Mouse (Mus musculus) spleen, postnatal 10 days (tissue): ENCODE results near the gene Tmem273.

Experiments used
- DNase-seq, 2 experiments: peaks; one replicate each; pipeline ENCODE4 v3.0.0; 2021 to 2022; ENCODE audit warnings: low spot score in 2 of 2

The Tmem273 gene

DNA sequence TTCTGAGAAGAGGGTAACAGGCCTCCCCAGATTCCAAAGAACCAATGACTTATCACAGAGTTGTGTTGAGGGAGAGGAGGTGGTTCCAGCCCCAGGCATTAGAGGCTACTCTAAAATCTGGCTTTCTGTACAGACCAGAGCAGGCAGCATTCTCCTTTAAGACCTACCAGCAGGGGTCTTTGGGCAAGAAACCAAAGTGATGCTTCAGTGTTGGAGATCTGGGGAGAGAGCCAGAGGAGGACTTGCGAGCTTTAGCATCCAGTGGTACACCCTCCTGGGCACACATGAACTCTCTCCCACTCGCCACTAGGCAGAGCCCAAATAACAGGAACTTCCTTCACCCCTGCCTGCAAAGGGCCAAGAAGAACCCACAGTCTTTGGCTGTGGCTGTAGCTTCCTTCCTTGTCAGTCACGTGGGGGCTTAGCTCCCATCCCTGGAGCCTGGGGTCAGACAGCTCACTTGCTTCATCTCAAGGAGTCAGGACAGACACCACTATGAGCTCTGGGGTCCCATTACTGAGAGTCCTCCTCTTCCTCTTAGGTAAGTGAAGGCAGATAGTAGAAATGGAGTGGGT, at the start of gene Tmem273:
TSS of gene Tmem273 (plus strand) at position 408 of the 575 bp plus-strand sequence.
- no peak for DNase-seq

DNA sequence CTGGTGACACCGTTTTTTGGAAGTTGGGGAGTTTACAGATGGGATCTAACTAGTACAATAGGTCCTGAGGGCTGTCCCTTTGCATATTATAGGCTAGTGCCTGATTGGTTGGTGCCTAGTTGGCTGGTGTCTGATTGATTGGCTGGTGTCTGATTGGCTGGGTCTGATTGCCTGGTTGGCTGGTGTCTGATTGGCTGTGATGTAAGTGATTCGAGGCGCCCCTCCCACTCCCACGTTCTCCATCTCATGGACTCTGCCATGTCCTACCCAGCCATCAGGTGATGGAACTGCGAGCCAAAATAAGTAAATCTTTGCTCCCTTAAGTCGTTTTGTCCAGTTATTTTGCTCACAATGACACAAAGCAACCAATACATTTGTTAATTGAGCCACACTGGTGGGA, 49.2 kb upstream of the Tmem273 start:
- no peak for DNase-seq

DNA sequence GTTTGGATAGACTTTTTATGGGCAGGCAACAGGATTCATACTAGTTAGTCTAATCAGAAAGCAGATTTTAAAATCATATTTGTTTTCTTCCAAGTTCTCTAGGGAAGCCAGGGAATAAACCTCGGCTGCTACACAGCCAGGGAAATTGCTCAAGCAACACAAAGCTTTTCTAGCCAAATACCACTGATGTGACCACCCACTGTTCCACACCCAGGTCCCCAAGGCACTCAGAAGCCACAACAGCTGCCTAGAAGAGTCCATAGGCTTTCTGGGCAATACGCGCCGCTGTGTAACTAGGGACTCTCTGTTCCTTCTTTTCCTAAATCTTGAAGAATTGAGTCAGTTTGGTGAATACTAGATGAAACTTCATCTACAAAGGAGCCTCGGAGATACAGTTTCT, 47.2 kb upstream of the Tmem273 start:
- no peak for DNase-seq

DNA sequence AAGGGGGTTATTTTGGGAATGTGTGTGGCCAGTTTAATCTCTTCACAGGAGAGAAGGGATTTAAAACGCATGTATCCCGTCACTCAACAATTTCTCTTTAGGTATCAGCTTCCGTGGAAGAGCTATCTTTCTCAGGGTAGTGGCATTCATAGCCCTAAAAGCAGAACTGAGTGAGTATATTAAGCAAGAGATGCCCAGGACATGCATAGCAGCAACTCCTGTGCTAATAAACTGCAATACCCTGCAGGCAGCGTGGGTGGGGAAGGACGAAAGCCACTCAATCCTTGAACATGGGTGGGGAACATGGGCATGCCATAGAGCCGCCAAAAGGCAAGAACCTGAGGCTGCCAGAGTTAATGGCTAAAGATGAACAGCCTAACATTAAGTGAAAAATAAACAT, 37.2 kb upstream of the Tmem273 start:
- no peak for DNase-seq

DNA sequence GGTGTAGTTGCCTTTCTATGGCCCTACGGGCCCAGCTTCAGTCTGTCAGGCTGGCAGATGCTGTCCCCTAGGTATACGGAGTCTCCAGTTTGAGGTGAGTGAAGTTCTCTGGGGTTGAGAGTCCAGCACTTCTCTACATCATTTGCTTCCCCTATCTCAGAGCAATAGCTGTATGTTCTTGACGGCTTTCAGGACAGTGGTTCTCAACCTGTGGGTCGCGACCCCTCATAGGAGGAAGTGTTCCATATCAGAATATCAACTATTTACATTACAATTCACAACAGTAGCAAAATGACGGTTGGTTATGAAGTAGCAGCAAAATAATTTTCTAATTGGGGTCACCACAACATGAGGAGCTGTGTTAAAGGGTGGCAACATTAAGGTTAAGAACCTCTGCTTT, 35.0 kb upstream of the Tmem273 start:
- no peak for DNase-seq

DNA sequence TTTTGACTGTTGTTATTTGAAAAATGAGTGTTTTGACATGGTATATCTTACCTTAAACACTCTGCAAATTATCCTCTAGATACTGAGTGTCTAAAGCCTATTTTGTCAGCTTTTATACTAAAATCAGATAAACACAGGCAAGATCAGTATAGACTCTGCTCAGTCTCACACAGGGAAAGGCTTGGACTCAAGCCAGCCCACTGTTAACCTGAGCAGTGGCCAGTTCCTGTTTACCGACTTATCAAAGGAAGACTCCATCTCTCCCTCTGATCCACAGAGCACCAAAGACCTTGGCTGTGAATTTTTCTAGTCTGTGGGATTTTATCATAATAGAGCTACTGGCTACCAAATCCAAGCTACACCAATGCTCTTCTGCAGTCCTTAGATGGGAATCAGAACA, 31.5 kb upstream of the Tmem273 start:
- DNase-seq, result no peak

DNA sequence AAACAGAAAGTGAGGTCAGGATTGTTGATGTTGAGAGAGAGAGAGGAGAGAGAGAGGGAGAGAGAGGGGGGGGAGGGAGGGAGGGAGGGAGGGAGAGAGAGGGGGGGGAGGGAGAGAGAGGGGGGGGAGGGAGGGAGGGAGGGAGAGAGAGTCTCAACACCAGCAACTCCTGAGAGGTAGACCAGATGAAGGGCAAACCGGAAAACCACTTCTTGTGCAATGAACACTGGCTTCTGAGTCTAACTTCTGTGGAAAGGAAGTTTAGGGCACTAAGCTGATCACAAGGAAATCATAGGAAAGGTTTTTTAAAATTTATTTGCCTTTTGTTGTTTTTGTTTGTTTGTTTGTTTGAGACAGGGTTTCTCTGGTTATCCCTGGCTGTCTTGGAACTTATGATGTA, 23.6 kb upstream of the Tmem273 start:
- no peak for DNase-seq

DNA sequence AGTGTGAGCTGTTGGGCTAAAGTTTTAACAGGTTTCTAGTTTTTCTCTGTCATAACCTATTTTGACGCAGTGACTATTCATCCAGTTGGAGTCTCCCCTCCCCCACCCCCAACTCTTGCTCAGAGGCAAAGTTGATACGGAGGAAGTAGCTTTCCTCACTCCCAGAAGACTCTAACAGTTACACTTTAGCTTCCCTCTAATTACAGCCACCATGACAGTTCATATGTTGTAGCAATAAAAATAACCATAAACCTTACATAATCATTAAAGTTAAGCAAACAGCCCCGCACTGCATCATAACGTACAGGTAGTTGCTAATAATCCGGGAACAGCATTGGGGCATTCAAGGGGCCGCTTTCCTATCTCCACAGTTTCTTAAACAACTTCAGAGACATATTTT, 15.2 kb upstream of the Tmem273 start:
- DNase-seq, result no peak

DNA sequence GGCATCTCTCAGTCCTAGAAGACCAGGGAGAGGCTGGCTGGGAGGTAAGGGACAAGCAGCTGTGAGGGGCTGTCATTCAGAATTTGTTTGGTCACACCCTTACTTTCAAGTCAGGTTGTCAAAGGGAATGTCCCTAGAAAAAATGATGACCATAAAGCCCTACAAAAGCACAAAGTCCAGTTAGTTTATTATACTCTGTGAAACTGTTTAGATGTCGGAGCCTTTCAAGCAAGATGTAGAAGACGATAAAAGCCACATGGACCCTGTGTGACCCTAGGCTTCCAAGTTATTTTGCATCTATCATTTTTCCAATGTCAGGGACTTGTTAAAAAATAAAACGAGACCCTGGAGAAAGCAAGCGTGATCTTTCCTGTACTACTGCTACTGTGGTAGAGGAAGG, 13.7 kb upstream of the Tmem273 start:
- DNase-seq, result no peak

DNA sequence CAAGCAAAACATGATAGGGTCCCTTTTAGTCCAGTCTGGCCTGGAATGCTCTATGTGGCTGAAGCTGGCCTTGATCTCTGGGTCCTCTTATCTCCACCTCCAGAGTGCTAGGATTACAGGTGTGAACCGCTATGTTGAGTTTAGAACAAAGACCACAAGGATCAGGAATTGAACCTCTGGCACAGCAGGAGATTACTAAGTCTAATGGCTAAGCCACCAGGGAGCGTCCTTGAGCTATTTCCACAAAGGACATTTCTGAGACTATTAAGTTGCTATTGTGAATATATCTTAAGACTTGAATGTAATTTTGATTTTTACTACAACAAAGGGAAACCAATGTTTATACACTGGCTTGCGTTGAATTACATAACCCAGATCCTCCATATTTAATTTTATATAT, 13.0 kb upstream of the Tmem273 start:
- peak in 1 of 2 experiments; percentile 31 for DNase-seq

DNA sequence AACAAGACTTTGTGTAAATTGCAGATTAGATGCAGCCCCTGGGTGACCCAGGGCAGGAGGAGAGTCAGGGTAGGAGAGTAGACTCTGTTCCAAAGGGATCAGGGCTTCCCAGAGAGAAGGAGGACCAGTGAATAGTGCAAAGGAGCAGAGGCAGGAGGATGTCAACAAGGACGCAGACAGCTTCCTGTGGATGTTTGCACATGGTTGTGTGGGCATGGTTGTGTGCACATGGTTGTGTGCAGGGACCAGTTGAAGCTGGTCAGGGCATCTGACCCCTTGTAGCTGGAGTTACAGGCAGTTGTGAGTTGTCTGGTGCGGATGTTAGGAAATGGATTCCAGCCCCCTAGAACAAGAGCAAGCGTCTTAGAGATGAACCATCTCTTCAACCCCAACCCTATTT, 12.3 kb upstream of the Tmem273 start:
- no peak for DNase-seq

DNA sequence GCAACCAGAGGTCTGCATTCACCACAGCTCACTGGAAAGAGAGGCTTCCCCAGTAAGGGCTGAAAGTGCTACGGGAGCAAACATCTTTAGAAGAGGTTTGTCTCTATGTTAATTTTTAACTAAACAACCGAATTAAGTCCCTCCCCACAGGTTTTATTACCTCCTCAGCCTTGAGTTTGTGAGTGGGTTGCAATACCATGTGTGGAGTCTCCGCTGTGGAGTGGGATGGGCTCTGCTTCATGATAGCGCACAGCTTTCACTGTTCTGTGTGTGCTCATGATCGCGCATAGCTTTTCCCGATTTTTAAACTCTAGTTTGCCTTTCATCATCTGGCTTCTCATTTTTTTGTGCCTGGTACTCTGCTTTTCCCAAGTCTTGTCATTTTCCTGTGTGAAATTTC, 9.7 kb upstream of the Tmem273 start:
- no peak for DNase-seq

DNA sequence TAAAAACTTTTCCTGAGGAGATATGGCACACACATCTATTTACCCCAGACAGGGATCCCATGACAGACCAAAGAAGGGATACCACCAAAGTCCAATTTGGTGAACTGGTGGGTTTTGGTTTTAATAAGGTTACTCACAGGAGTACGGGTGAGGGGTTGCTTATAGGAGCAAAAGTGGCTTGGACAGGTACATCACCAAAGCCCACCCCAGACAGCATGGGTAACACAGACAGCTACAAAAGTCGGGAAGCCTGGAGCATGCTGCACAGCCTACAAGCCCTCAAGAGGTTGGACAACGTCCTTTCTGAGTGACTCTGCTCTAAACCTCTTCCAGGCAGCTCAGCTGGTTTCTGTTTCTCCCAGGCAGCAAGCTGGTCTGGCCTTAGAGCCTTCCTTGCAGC, 7.4 kb upstream of the Tmem273 start:
- no peak for DNase-seq

DNA sequence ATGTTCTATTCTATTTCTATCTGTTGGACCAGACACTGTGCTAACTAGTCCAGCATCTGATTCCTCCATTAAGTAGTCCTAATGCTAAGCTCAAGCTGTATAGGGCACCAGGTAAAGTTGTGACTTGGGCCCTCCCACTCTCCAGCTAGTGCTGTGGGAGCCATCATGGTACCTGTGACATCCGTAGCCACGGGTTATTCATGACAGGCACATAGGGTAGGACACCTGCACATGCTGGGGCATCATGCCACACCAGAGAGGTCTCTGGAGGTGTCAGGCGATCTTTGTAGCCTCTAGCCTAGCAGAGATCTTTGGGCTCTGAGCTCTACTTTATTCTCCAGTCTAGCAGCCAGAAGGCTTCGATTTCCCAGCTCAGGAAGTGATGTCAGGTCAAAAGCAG, 2.9 kb upstream of the Tmem273 start:
- no peak for DNase-seq

DNA sequence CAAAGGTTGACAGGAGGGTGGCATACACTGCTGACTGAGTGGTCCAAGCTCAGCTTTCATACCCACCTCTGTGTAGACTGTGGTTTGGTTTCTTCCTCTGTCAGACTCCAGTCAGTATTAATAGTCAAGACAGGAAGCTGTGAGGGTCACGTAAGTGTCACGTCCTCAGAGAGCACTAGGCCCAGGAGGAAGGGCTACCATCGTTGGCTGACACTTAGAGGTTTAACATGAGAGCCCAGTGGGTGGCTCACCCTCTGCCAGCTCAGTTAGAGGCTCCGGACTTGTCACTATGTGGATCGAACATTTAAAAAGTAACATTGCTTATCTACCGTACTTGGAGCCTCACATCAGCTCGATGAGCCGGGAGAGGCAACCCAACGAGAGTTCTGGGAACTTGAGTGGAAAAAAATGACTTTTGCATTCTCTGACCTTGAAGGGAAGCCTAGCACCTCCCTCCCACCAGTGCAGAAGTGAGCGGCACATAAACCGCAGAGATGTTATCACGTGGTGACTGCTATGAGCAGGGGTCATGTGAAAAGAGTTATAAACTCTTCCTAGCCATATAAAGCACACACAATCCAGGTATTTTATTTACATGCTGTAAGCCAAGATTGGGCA, 1.5 kb upstream of the Tmem273 start:
- no peak for DNase-seq

DNA sequence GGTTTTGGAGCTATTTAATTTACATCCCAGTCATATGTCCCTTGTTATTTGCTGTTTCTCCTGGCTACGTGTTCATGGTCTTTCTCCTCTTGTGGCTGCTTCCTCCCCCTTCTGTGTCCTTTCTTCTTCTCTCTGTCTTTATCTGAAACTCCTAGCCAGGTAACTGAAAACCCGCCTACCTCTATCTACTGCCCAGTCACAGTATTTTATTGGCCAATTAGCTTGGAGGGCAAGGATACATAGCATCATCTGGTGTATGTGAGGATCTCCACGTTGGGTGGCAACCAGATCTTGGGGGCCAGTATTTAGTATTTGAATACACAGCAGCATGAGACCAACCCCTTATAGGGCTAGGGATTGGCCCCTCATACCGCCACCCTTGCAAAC, 1.0 kb upstream of the Tmem273 start:
- no peak for DNase-seq

DNA sequence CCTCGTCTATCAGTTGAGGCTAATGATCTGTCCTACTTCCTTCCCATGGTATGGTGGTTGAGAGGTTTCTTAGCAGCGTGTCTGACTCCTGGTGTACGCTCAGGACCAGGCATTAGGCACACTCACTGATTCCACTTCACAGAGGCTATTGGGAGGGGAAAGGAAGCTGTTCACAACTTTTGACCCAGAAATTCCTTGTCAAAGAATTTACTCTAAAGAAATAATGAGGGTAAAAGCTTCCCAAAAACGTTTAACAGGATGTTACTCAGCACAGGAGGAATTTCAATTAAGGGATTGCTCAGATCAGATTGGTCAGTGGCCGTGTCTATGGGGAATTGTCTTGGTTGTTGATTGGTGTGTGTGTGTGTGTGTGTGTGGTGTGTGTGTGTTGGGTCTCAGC, 1.9 kb downstream of the Tmem273 start:
- DNase-seq, result no peak

DNA sequence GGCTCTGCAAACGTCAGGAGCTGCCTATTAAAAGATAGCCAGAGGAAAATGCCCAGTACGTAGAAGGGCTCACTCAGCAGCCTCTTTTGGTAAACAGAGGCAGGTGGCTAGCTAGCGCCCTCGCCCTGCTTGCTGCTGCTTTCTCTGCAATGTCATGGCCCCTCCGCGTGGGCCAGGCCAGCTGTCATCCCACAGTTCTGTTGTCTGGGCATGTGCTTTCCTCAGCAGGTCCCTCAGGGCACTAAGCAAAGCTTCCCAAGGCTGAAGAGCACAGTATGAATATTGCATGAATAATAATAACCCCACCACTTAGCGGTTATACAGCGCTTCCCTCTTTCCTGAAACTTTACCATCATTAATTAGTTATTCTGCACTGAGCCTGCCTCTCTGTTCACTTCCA, 10.6 kb downstream of the Tmem273 start:
- DNase-seq, result no peak

DNA sequence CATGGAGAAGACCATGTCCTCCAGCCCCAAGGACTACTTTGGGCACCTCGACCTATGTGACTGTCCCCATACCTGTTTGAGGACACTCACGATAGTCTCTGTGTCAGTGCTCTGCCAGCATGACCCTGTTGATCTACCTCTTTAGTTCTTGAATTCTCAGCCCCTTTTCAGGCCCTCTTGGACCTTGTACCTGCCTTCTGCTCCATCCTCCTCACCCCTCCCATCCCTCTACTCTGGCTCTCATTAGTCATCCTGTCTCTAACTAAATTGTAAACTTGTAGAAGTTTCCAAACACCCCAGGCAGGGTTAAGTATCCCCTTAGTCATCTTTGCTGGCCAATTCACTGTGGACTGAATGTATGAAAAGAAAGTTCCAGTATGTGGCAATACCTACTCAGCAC, 12.0 kb downstream of the Tmem273 start:
- no peak for DNase-seq

DNA sequence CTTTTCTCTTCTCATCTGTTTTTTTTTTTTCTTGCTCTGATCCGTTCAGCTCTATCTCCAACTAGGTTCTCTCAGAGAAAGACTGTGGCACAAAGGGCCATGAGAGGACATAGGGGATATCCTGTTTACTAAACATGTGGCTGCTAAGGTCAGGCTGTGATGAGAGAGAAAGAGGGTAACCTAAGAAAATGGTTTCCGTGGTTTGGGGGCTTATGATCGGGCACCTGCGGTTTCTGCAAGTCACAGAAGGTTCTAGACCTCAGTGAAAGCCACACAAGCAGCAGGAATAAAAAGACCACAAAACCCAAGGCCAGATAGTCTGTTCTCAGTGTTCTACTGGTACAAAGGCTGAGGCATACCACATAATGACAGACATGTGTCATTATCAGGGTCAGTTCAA, 12.6 kb downstream of the Tmem273 start:
- DNase-seq, result no peak

DNA sequence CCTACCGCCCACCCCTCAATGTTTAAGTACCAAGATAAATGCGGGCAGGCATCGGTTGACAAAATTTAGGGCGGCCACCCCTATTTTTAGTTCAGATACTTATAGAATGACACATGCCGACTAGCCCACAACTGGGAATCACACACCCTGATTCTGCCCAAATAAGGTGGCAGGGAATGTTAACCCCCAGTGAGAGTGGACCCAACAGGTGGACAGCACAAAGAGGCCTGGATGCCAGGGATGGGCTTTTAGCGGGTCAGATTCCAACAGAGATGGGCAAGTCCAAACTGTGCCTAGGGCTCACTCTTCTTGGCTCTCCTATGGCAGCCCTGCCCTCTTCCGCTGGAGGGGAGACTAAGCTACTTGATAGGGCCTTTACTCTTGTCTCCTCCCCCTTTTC, 14.3 kb downstream of the Tmem273 start:
- no peak for DNase-seq

DNA sequence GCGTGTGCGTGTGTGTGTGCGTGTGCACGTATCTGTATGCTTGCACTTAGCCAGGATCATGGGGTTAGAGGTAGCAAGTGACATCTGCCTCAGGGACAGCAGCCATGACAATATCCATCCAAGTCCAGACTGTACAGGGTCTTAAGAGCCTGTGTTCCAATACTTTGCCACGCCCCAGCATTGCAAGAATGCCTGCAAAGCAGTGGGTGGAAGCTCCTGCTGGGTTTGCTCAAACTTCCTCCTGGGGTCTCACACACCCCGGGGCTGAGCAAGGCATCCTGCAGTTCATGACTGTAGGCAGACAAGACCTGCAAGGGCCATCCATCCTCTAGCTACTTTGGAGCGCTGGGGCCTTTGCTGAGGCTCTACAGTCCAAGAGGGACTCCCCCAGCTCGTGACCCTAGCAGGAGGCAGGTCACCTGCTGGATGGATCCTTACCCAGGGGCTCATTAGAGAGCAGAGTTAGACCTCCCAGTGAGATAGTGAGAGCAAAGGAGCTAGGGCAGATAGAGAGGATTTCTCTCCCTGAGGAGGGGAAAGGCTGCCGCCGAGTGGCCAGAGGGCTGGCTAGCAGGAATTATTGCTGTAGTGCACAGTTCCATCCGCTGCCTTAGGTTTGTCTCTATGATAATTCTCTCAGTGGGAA, 15.4 kb downstream of the Tmem273 start:
- no peak for DNase-seq

DNA sequence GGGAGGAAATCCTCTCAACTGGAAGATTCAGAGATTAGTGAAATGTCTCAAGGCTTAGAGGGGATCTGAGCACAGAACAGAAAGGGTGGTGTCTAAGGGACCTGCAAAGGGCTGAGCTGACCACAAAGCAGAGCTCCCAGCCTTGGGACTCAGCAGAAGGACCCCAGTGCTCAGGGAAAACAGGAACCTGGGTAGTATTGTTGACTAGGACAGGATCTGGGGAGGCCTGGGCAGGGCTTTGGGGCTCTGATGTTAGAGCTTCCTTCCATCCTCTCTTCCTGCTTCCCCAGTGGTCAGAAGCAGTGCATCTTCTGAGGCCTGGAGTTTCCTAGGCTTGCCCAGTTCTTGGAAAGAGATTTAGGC, 15.9 kb downstream of the Tmem273 start:
- DNase-seq, result no peak

DNA sequence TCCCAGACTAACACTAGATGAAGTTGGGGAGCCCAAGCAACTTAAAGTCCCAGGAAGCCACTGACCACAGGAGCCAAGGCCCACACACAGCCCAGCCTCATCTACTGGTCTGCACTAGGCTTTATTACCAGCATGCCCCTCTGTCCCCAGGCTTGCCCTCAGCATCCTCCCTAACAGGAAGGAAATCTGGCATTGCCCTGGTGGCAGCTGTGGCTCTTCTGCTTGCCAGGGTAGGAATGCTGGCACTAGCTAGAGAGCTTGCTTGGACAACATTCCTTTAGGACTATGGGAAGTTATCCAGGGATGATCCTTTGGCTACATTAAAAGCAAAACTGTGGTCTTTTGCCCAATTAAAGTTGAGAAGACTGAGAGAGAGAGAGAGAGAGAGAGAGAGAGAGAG, 24.3 kb downstream of the Tmem273 start:
- DNase-seq, result no peak
